Mouse (Mus musculus) G1E (cell line): Measurements from ENCODE around the gene Enho.

Source experiments
- CTCF ChIP-seq: IDR thresholded peaks from 2 replicates; pipeline ENCODE4 v1.5.1; 2012; ENCODE audit warnings: low read depth, low read length, inconsistent platforms, mixed read lengths
- GATA1 ChIP-seq: IDR thresholded peaks from 2 replicates; pipeline ENCODE4 v1.6.1; 2012; ENCODE audit warnings: borderline replicate concordance, low read length, inconsistent platforms, mixed read lengths
- GATA2 ChIP-seq: IDR thresholded peaks from 2 replicates; pipeline ENCODE4 v1.6.1; 2012; ENCODE audit warnings: low read depth, low read length, inconsistent platforms, borderline replicate concordance

DNA sequence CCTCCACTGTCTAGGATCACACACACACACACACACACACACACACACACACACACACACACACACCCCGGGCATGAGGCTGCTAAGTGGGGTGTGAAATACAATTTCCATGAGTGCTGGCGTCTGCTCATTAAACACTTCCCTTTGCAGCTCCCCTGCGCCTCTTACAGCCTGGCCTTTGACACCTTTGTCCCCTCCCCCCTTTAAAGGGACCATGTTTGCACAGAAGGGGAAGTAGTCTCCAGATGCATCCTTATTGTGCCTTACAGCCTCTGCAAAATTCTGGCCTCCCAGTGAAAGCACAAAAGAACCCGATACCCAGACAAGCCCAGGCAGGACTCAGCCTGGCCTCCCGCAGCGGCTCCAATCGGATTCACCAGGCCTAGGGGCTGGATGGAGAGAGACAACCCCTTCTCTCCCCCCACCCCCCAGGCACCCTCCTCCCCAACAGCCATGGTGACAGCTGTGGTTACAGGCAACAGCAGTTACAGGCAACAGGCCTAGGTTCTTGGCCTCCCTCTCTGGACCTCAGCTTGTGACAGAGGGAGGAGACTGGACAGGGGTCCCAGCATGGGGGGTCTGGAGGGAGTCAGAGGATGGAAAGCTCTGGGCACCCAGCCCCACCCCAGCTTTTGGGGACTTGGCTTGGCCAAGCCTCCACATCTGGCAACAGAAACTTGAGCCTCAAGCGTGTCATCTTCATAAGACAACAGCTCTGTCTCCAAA is 11.8 kb downstream of the Enho start:
- TF ChIP-seq CTCF (no peak), GATA1 (no peak), GATA2 (no peak)
